ENCODE assay signal across 17 mouse cellular contexts in genomic region chr11:81764778-81765177, GRCm38 (mm10).
DNase-seq lines count a peak whose midpoint lies in the region; ATAC-seq and TF ChIP-seq lines count a peak whose summit lies in the region.
"Had no signal": no experiment of that assay in that cellular context is flagged by ENCODE, and none has a peak within 500 bp of the region (broad histone marks: within the 10 kb centered on the region; RNA-seq: fewer than 3 reads in every experiment).

No protein-coding gene starts in this region.

- H3K4me1 ChIP-seq in limb, embryonic 13.5 days, result peaks cover 18% of the 10 kb centered on the region
- peaks cover 9% of the 10 kb centered on the region; the same call in 1 of the 2 replicates for H3K4me1 ChIP-seq in limb, embryonic 10.5 days
- no peaks in the 10 kb centered on the region for H3K4me1 ChIP-seq in embryonic facial prominence, embryonic 14.5 days (ENCODE audit: control insufficient read depth, insufficient read depth, low read length)
- H3K4me1 ChIP-seq: neural tube, embryonic 12.5 days had no signal

- POLR2A ChIA-PET in Patski (lab: Charles Lee), result no interaction called here

- no peaks in the 10 kb centered on the region for H3K9me3 ChIP-seq in limb, embryonic 13.5 days
- no peaks in the 10 kb centered on the region for H3K9me3 ChIP-seq in limb, embryonic 10.5 days (replicated peaks)
- no peaks in the 10 kb centered on the region for H3K9me3 ChIP-seq in embryonic facial prominence, embryonic 14.5 days (ENCODE audit: control insufficient read depth, low read length)
- H3K9me3 ChIP-seq: hindbrain, embryonic 13.5 days; neural tube, embryonic 12.5 days had no signal

- no peaks in the 10 kb centered on the region for H3K36me3 ChIP-seq in limb, embryonic 13.5 days
- H3K36me3 ChIP-seq in limb, embryonic 10.5 days, result no peaks in the 10 kb centered on the region
- H3K36me3 ChIP-seq in embryonic facial prominence, embryonic 14.5 days (ENCODE audit: control insufficient read depth, insufficient read depth, low read length), result no peaks in the 10 kb centered on the region
- H3K36me3 ChIP-seq: hindbrain, embryonic 13.5 days; neural tube, embryonic 12.5 days had no signal

- CTCF ChIA-PET in Patski (lab: Charles Lee), result no interaction called here

- H3K9ac ChIP-seq in limb, embryonic 13.5 days, result no peak overlapping the region
- H3K9ac ChIP-seq in embryonic facial prominence, embryonic 14.5 days (ENCODE audit: low read depth, low read length), result no peak overlapping the region
- H3K9ac ChIP-seq: hindbrain, embryonic 13.5 days; neural tube, embryonic 12.5 days had no signal

- WGBS in limb, embryonic 13.5 days, result 31% methylated on average over 3 of the region's 3 CpGs
- 45% methylated on average over 3 of the region's 3 CpGs for WGBS in limb, embryonic 10.5 days
- WGBS in embryonic facial prominence, embryonic 14.5 days, result 15% methylated on average over 3 of the region's 3 CpGs

- peak; percentile 70 for ATAC-seq in frontal cortex, adult (ENCODE audit: low TSS enrichment)
- ATAC-seq in limb, embryonic 13.5 days (ENCODE audit: low FRiP score, low read depth), result peak; percentile 24; the same call in 1 of the 2 replicates
- ATAC-seq in Patski, result no peak
- 0 out of 2 replicates have a peak, but pooled peaks have one; percentile 18 for ATAC-seq in embryonic facial prominence, embryonic 14.5 days (ENCODE audit: low read depth)
- ATAC-seq: activated CD4-positive, CD25-positive, alpha-beta regulatory T cell, adult 4 months had no signal

- peak overlapping the region; percentile 18; the same call in 1 of the 2 replicates for H3K27ac ChIP-seq in limb, embryonic 13.5 days
- H3K27ac ChIP-seq in limb, embryonic 10.5 days, result no peak overlapping the region
- H3K27ac ChIP-seq in embryonic facial prominence, embryonic 14.5 days (replicated peaks; ENCODE audit: low read depth, low read length), result peak overlapping the region; percentile 65
- H3K27ac ChIP-seq: hindbrain, embryonic 13.5 days; neural tube, embryonic 12.5 days had no signal

- in situ Hi-C loops in Patski (cut with MboI; ENCODE audit: low pct_unique_long_range_greater_than_20kb), result no loop called here

- no peak for DNase-seq in frontal cortex, postnatal 25 days (ENCODE audit: low spot score in 2 of 2)
- no peak for DNase-seq in limb, embryonic 10.5 days (ENCODE audit: low spot score)
- no peak for DNase-seq in Patski (ENCODE audit: low read depth, low spot score)
- DNase-seq in embryonic facial prominence, embryonic 14.5 days (ENCODE audit: low spot score), result peak; percentile 57
- no peak for DNase-seq in spleen, adult 12 weeks (ENCODE audit: low spot score)
- no peak for DNase-seq in gastrocnemius, postnatal 4 days (ENCODE audit: low spot score in 2 of 2)
- DNase-seq: adrenal gland, postnatal 36 days; cerebellum, postnatal 36 days; kidney, adult 2 months; kidney, postnatal 36 days; lung, adult 18-20 months; thymus, postnatal 14 days had no signal

- H3K27me3 ChIP-seq in limb, embryonic 13.5 days, result peaks cover 25% of the 10 kb centered on the region
- no peaks in the 10 kb centered on the region for H3K27me3 ChIP-seq in limb, embryonic 10.5 days (ENCODE audit: low read depth, poor library complexity, severe bottlenecking)
- peaks cover 12% of the 10 kb centered on the region for H3K27me3 ChIP-seq in Patski
- H3K27me3 ChIP-seq in embryonic facial prominence, embryonic 14.5 days (replicated peaks; ENCODE audit: control insufficient read depth, insufficient read depth, low read length), result no peaks in the 10 kb centered on the region

- no peak overlapping the region for H3K4me2 ChIP-seq in limb, embryonic 13.5 days (replicated peaks)
- H3K4me2 ChIP-seq in embryonic facial prominence, embryonic 14.5 days (ENCODE audit: low read depth, low read length), result no peak overlapping the region
- H3K4me2 ChIP-seq: hindbrain, embryonic 13.5 days; neural tube, embryonic 12.5 days had no signal

- no peak overlapping the region for H3K4me3 ChIP-seq in limb, embryonic 13.5 days
- H3K4me3 ChIP-seq in limb, embryonic 10.5 days, result no peak overlapping the region
- no peak overlapping the region for H3K4me3 ChIP-seq in embryonic facial prominence, embryonic 14.5 days (ENCODE audit: low read depth, low read length)
- H3K4me3 ChIP-seq: hindbrain, embryonic 13.5 days; neural tube, embryonic 12.5 days had no signal

- TF ChIP-seq CTCF in Patski (IDR thresholded peaks at IDR 0.05), result peak; percentile 15
